Mouse (Mus musculus): ENCODE results near the gene Parvg.
A peak's percentile ranks its signal among the peaks of the same experiment; 100 is the strongest.
"Not testable (repeated sequence)": the region's sequence is repeated elsewhere in the genome, so short reads cannot be mapped to it uniquely, and the experiment has no call there.

The Parvg gene

DNA sequence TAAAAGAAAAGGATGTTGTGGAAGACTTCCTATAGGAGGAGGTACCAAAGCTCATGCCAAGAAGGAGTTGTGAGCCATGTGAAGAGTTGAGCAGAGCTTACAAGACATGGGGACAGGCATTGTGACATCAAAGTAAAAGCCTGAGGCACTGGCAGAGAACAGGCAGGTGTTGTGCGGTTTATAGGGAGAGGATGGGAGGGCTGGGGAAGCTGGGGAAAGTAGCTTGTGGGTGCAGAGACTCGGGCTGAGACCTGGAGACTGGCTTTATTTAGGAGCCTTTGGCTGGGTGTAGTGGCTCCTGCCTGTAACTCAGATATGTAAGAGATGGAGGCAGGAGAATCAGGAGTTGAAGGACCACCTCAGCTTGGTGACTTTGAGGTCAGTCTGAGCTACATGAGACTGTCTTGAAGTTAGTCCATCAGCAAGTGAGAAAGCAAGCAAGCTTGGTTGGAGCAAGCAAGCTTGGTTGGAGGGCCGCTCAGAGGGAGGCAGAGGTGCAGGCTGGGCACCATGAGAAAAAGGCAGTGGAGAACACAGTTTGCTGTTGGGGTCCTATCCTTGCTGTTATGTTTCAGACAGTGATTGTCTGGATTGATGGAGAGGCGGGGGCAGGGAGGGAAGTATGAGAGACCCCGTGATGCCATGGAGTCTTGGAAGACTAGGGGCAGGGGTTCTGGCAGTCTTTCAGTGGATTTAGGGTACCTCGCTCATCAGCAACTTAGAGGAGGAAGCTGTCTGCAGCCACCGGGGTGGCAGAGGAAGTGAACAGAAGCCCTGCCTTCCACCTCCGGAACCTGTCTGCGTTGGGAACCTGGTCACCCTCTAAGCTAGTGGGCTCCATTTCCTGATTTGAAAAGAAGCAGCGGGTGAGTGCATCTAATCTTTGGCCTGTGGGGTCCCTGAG is at the start of gene Parvg:
TSS of gene Parvg (plus strand) at position 61 of the 904 bp plus-strand sequence.
- no peak for DNase-seq (ENCODE audit: low read depth, low spot score)

- no peak for DNase-seq (ENCODE audit: low read depth, low spot score)
These were observed 47.8 kb upstream of the Parvg start for GRCm38 (mm10) chr15:84276066-84276465.

GRCm38 (mm10) chr15:84278091-84278490 is 45.7 kb upstream of the Parvg start:
- no peak for DNase-seq (ENCODE audit: low read depth, low spot score)

DNA sequence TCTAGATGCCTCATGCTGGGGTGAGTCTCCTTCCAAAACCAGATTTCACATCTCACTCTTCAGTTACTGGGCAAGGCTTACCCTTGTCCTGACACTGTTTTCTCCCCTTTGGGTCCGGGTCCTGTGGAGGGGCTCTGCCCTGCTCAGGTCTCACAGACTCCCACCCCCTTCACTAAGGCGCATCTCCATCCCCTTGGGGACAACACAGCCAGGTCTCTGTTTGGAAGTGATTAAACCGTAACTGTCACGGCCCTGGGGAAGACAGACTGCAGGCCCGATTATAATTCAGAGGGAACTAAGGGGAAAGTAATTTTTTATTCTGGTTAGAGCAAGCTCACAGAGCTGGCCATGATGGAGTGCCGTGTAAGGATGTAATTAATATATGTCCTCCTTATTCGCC is 45.2 kb upstream of the Parvg start:
- DNase-seq (ENCODE audit: low read depth, low spot score), result no peak

GRCm38 (mm10) chr15:84280309-84280708 is 43.5 kb upstream of the Parvg start:
- DNase-seq (ENCODE audit: low read depth, low spot score), result no peak

DNA sequence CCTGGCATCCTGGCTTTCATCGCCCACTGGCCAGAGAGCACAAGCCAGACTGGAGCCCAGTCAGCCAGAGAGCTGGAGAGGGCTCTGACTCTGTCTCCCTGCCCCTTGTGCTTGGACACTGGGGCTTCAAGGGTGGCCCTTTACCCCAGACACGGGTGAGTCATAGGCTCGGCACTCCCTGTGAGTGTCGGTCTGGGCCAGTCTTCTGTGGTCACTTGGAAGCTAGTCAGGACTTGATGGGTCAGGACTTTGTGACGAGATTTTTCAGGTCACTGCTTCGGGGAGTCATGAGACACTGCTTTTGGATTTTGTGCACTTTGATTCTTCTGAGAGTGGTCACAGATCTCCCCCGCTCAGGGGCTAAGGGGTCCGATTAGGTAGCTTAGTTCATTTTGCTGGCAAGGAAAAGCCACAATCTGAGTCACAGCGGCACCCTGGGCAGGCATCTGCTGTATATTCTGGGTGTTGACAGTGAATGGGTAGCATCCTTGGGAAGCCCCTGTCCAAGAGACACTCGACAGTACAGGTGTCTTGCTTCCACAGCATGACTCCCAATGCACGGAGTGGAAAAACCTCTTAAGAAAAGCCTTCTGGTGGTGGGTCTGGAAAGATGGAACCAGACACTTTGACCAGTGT is 43.0 kb upstream of the Parvg start:
- no peak for DNase-seq (ENCODE audit: low read depth, low spot score)

GRCm38 (mm10) chr15:84282206-84283085 is 41.4 kb upstream of the Parvg start:
- no peak for DNase-seq (ENCODE audit: low read depth, low spot score)

DNA sequence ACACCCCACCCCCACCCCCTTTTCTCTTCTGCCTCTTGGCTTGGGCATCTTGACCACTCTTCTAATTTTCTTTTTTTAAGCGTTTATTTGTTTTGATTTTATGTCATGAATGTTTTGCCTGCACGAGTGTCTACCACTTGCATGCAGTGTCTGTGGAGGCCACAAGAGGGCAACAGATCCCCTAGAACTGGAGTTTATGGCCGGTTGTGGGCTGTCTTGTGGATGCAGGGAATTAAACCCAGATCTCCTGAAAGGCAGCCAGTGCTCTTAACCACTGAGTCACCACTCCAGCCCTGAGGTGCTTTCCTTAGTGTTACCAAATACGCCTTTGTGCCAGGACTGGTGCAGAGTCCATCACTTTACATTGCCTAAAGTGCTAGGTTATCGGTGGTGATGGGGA is 39.8 kb upstream of the Parvg start:
- DNase-seq (ENCODE audit: low read depth, low spot score), result no peak

GRCm38 (mm10) chr15:84285453-84285852 is 38.4 kb upstream of the Parvg start:
- DNase-seq (ENCODE audit: low read depth, low spot score), result no peak

- DNase-seq (ENCODE audit: low read depth, low spot score), result not testable (repeated sequence)
These were observed 34.9 kb upstream of the Parvg start for GRCm38 (mm10) chr15:84288953-84289352.

DNA sequence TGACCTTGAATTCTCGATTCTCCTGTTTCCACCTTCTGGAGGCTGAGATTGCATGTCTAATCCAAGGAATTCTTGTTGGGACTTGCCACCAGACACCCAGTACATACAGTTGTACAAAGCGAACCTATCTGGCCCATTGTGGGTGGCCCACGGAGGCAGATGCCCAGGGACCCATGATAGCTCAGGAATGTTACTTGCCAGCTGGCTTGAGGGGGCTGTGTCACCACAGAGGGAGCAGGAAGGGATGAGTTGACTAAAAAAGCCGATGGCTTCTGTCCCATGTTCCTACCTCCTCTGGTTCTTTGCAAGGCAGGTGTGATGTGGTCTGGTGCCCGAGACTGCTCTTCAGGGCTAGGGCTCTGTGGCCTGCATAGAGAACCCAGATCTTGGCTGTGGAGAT is 32.7 kb upstream of the Parvg start:
- no peak for DNase-seq (ENCODE audit: low read depth, low spot score)

DNA sequence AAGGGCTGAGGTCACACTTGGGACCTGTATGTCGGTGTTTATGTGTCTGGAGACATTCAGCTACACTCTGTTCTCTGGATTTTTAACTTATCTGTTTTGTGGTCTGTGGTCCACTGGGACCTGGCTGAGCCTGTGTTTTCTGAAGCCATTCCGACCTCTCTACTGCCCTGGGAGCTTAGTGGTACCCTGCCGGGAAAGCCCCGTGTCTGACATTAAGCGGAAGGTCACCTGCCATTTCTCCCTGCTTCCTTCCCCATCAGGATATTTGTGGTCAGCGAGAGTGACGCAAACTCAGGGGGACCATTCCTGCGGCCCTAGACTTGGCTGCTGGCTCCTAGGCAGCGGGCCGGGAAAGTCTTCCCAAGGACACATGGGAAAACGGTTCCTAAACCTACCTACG is 30.2 kb upstream of the Parvg start:
- no peak for DNase-seq (ENCODE audit: low read depth, low spot score)

DNA sequence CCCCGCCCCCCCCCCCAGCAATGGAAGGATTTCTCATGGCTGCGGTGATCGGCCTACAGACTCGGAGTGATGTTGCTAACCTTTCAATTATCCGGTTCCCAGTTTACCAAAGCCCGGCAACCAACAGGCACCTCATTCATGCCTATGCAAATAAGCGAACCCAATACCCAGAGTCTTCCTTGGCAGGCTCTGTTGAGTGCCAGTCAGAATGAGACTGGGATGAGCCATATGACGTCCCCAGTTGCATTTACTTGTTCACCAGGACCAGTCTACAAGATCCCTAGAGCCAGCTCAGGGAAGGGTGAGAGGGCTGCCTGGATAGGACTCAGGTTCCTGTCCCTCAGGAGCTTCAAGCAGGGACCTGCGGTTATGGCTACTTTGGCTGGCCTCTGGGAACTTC is 29.4 kb upstream of the Parvg start:
- DNase-seq (ENCODE audit: low read depth, low spot score), result no peak

GRCm38 (mm10) chr15:84295225-84295624 is 28.6 kb upstream of the Parvg start:
- DNase-seq (ENCODE audit: low read depth, low spot score), result no peak

- DNase-seq (ENCODE audit: low read depth, low spot score), result no peak
These were observed 26.4 kb upstream of the Parvg start for GRCm38 (mm10) chr15:84297454-84297853.

DNA sequence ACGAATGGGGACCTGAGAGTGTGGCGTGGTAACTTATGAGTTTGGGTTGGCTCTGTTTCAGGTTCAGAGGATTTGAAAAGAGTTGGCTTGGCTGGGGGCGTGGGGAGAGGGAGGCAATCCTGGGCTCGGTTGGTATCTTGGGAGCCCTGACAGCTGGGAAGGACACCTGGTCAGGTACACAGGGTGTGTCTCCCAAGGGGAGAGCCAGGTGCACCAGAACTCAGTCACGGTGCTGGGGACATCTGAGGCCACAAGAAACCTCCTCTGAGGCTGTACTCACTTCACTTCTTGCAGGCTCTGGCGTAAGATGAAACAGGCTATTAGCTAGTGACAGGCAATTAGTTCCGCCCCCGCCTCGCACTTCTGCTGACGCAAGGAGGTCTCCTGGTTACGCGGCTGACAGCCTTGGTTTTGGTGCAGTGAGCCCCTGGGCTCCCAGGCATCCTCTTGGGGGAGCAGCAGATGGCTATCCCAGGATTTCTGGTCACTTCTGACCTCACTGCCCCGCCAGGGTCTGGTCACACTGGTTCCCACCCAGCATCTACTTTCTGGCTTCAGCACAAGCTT is 24.9 kb upstream of the Parvg start:
- DNase-seq (ENCODE audit: low read depth, low spot score), result no peak

DNA sequence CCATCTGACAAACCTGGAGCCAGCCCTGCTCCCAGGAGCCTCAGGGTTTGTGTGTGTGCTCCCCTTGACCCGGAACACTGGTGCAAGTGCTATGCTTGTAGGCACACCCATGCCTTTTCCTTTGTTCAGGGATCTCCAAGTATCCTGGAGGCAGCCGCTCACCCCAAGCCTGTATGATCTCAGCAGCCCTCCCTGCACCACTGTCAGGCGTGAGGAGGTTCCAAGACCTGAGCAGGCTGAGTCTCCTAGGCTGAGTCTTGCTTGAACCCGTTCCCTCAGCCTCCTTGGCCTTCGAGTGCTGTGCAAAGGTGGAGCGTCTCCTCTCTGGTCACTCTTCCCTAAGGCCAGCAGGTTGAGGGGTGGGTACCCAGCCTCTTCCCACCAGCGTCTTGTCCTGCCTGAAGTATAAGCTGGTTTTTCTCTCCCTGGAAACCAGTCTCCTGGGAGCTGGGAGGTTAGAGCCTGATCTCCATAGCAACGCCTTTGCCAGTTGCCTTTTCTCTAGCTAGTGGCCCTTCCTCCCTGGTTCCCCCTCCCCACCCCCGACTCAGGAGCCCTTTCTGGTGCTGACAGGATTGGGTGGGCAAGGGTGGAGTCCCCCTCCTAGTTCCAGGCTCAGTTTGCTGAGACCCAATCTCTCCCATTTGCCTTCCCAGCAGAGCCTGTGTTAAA is 24.0 kb upstream of the Parvg start:
- DNase-seq (ENCODE audit: low read depth, low spot score), result peak; percentile 43

DNA sequence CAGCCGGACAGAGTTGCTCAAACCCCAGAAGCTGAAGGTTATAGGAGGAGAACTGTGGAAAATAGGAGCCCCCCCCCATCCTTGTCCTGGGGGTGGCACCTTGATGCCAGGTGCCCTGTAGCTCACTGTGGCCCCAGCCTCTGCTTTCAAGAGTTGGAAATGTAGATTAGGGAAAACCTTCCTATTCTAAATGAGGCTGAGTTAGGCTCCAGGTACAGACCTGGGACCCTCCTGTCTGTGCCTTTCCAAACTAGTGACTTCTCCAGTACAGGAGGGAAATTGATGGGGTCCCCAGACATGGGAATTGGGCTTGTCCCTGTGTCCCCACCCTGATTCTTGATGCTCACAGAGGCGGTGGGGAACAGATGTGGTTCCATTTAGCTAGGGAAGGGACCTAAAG is 23.2 kb upstream of the Parvg start:
- no peak for DNase-seq (ENCODE audit: low read depth, low spot score)

GRCm38 (mm10) chr15:84301026-84301425 is 22.8 kb upstream of the Parvg start:
- DNase-seq (ENCODE audit: low read depth, low spot score), result no peak

DNA sequence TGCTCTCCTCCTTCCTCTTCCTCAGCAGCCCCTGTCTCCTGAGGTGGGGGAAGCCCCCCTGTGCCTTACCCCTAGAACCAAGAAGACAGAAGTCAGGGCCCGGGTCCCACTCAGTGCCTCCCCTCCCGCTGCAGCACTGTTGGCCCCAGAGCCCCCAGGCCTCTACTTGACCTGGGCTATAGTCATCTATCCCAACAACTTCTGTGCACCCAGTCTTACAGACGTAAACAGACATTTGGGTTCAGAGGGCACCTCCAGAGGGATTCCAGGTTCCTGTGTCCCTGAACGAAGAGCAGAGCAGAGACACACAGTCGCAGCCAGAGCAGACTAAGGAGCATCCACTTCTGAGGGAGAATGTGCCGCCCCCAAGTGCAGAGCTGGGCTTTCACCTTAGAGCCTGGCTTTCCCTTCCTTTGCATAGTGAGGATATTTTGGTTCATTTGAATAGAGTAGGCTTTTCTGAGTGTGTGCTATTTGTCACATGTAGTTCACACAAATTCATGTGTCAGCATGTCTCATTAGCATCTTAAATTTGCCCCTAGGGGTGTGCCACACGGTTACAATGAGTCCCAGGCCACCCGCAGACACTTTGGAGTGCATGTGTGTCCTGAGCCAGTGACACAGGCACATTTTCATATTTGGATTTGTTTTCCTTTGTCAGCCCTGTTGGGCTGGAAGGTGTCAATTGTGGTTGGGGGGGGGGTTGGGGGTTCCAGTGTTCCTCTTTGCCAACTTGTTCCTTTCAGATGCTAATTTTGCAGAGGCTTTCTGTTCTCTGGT is 22.0 kb upstream of the Parvg start:
- DNase-seq (ENCODE audit: low read depth, low spot score), result no peak

All from embryo, embryonic 11.5 days (tissue).